Mouse (Mus musculus) forebrain, embryonic 11.5 days (tissue): ENCODE measurements at regions not wholly inside any gene's neighbourhood (a gene's known extent, or its start where the extent isn't known, plus 50 kb on each side); places are given as distances from the start of the nearest gene placed in this dataset.

ENCODE experiments used
- ATAC-seq: fragments of 200-750 bp; cut with Nextera tagmentation; replicated peaks from 2 replicates; pipeline ENCODE4 v1.8.0; 2017; ENCODE audit warnings: moderate TSS enrichment; ENCODE audit not compliant: low FRiP score
- DNase-seq: peaks from one replicate; pipeline ENCODE4 v3.0.0-alpha.2; 2017; ENCODE audit warnings: low spot score
- H3K27ac ChIP-seq: fragments of 300-500 bp; sonication (generic); 2 replicates; pipeline ENCODE4 v1.5.1; 2014; ENCODE audit warnings: low read depth, low read length
- H3K27me3 ChIP-seq: fragments of 300-500 bp; sonication (generic); 2 replicates; pipeline ENCODE4 v1.6.1; 2014; ENCODE audit warnings: mild to moderate bottlenecking, low read length, mixed read lengths; ENCODE audit not compliant: control insufficient read depth, insufficient read depth
- H3K36me3 ChIP-seq: fragments of 300-500 bp; sonication (generic); 2 replicates; pipeline ENCODE4 v1.6.1; 2014; ENCODE audit warnings: mild to moderate bottlenecking, low read length, moderate library complexity, mixed read lengths; ENCODE audit not compliant: control insufficient read depth, insufficient read depth
- H3K4me1 ChIP-seq: fragments of 300-500 bp; sonication (generic); replicated peaks from 2 replicates; pipeline ENCODE4 v1.6.1; 2014; ENCODE audit warnings: low read length, mixed read lengths; ENCODE audit not compliant: control insufficient read depth, insufficient read depth
- H3K4me2 ChIP-seq: fragments of 300-500 bp; sonication (generic); 2 replicates; pipeline ENCODE4 v1.6.1; 2014; ENCODE audit warnings: low read depth, mild to moderate bottlenecking, low read length, moderate library complexity, mixed read lengths; ENCODE audit not compliant: severe bottlenecking
- H3K4me3 ChIP-seq: fragments of 300-500 bp; sonication (generic); 2 replicates; pipeline ENCODE4 v1.5.1; 2014; ENCODE audit warnings: low read depth, low read length
- H3K9ac ChIP-seq: fragments of 300-500 bp; sonication (generic); 2 replicates; pipeline ENCODE4 v1.6.1; 2014; ENCODE audit warnings: low read length
- H3K9me3 ChIP-seq: fragments of 300-500 bp; sonication (generic); 2 replicates; pipeline ENCODE4 v1.6.1; 2016; ENCODE audit warnings: low read length, mixed read lengths; ENCODE audit not compliant: control insufficient read depth
- WGBS: fragments of 180-500 bp; shearing (Covaris S2); extraction: QIAGEN DNeasy Blood & Tissue Kit; methylation state at CpG from one replicate; pipeline ENCODE4 v1.1.7; 2014; 5-methylcytosine and 5-hydroxymethylcytosine counted together

DNA sequence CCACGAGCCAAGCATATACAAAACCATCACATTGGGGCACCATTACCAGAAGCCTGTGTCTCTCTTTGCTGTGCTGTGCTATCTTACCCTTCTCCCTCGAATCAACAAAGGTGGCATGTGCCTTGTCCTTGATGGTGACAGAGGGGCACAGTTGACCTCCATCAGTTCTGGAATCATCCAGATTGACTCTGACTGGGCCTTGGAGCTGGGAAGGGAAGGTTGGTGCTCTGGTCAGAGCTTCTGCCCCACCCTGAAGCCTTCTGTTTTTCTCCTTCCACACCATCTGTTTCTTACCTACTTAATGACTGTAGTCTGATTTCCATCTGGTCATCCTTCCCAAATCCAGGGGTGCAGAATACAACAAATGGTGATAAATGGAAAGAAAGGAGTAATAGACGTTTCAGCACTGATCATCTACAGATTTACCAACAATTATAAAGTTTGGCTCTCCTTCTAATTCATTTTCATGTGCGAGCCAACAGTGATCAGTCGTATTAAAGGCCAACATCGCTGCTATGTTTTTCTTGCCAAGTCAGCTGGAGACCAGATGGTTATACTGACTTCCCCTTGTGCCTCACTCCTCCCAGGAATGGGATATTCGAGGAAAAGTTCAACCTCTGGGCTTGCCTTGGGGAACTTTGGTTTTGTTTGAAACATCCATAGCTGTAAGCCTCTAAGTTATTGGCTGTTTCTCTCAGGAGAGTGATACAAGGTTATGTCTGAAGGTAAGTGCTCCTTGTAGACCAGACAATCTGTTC, 55.1 kb upstream of the Kcnj15 start:
- Histone ChIP-seq H3K9ac (no peak overlapping the region), H3K27me3 (no peaks in the 10 kb centered on the region), H3K4me3 (no peak overlapping the region), H3K4me2 (no peak overlapping the region), H3K9me3 (no peaks in the 10 kb centered on the region), H3K27ac (no peak overlapping the region), H3K36me3 (no peaks in the 10 kb centered on the region), H3K4me1 (no peaks in the 10 kb centered on the region)
- WGBS: 79% methylated on average over 7 of the region's 7 CpGs
- DNase-seq (no peak), ATAC-seq (no peak)

DNA sequence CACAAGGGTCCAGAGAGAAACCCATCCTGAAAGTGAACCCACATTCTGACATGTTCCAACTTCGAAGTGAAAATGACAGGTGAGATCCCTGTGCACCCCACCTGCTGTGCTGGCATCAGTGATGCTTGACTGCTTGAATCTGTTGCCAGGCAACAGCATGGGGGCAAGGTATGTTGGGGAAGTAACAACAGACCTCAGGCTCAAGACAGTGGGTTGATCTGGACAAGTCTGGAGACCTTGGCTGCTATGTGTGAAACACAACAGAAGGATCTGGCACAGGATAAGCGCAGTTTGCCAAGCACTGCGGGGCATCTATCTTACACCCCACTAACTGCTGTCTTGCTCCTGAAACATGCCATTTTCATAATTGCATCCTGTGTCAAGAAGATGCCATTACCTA, 54.3 kb upstream of the Kcnj15 start:
- Histone ChIP-seq H3K36me3 (no peaks in the 10 kb centered on the region), H3K9me3 (no peaks in the 10 kb centered on the region), H3K9ac (no peak overlapping the region), H3K4me3 (no peak overlapping the region), H3K27ac (no peak overlapping the region), H3K4me2 (no peak overlapping the region), H3K27me3 (no peaks in the 10 kb centered on the region), H3K4me1 (no peaks in the 10 kb centered on the region)
- WGBS: 88% methylated on average over 3 of the region's 3 CpGs
- ATAC-seq (no peak), DNase-seq (no peak)

DNA sequence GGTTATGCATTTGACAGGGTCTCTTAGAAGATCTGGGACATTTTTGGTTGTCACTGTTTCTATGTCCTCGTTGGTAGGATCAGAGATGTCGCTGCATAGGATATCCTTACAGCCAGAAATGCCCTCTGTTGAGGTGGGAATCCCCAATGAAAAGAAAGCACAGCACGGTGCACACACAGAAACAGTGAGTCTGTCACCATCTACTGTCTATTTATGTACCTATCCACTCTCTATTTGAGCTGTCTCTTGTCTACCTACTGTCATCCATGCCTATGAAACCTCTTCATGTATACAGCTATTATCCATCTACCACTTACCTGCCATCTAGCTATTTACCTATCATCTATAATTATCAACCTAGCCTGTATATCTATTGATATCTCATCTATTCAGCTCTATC, 53.6 kb upstream of the Kcnj15 start:
- Histone ChIP-seq H3K9me3 (no peaks in the 10 kb centered on the region), H3K4me3 (no peak overlapping the region), H3K9ac (no peak overlapping the region), H3K27ac (no peak overlapping the region), H3K36me3 (no peaks in the 10 kb centered on the region), H3K27me3 (no peaks in the 10 kb centered on the region), H3K4me2 (no peak overlapping the region), H3K4me1 (no peaks in the 10 kb centered on the region)
- no peak for ATAC-seq
- 87% methylated on average over 3 of the region's 3 CpGs for WGBS
- no peak for DNase-seq

DNA sequence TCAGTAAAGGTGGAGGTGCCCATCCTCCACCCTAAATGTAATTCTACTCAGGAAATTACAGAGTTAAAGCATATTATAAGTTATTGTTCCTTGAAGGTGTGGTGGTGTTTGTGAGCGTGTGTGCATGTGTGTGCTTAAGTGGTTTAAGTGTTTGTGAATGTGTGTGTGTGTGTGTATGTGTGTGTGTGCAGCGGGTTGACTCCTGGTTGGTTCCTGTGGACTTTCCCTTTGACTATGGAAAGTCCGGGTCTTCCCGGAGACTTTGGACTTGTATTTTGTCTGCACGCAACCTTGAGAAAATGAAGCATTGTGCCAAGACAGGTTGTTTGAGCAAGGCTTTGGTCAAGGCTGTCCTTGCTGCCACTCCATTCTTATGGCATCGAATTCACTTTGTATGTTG, 52.9 kb upstream of the Kcnj15 start:
- Histone ChIP-seq H3K9ac (no peak overlapping the region), H3K4me3 (no peak overlapping the region), H3K4me2 (no peak overlapping the region), H3K4me1 (no peaks in the 10 kb centered on the region), H3K27ac (no peak overlapping the region), H3K27me3 (no peaks in the 10 kb centered on the region), H3K9me3 (no peaks in the 10 kb centered on the region), H3K36me3 (no peaks in the 10 kb centered on the region)
- DNase-seq (no peak), ATAC-seq (no peak)
- 95% methylated on average over 6 of the region's 6 CpGs for WGBS

DNA sequence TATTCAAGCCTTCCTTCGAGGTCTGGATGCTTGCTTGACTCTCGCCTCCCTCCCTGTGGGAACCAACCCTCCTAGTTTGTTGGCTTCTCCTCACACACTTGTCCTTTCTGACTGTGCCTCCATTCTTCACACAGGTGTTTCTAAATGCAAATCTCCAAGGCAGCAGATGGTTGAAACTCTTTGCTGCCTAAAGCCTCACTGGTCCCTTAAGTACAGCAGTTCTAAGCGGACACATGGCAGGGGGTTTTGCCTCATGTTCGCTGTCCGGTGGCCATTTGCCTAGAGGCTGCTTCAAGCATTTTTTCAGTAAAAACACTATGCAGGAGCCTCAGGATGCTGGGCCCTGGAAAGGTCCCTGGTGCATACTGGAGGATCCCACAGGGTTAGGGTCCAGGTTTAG, 50.9 kb upstream of the Kcnj15 start:
- H3K27me3 ChIP-seq: no peaks in the 10 kb centered on the region
- H3K4me1 ChIP-seq: no peaks in the 10 kb centered on the region
- H3K9ac ChIP-seq: no peak overlapping the region
- 92% methylated on average over 5 of the region's 5 CpGs for WGBS
- H3K9me3 ChIP-seq: no peaks in the 10 kb centered on the region
- no peak overlapping the region for H3K27ac ChIP-seq
- ATAC-seq (no peak), DNase-seq (no peak)
- H3K4me2 ChIP-seq: no peak overlapping the region
- no peak overlapping the region for H3K4me3 ChIP-seq
- H3K36me3 ChIP-seq: no peaks in the 10 kb centered on the region

DNA sequence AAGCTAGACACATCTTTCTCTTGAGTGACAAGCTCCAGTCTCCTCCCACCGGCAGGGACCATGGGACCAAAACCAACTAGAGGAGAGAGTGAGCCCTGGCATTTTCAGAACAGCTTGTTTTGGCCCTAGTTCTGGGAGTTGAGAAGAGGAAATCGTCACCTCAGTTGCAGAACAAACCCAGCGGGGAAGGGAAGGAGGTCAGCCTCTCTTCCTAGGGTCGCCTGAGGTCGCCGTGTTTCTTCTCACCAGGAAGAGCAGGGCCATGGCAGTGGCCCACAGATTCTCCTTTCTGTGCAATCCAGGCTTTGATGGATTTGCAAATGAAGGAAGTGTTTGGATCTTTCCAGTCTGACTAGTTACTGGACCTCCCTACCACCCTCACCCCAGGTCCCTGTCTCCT, 49.8 kb upstream of the Kcnj15 start:
- no peak overlapping the region for H3K9ac ChIP-seq
- no peak for DNase-seq
- 85% methylated on average over 6 of the region's 6 CpGs for WGBS
- H3K27ac ChIP-seq: no peak overlapping the region
- ATAC-seq: no peak
- no peaks in the 10 kb centered on the region for H3K36me3 ChIP-seq
- no peak overlapping the region for H3K4me3 ChIP-seq
- no peaks in the 10 kb centered on the region for H3K4me1 ChIP-seq
- no peaks in the 10 kb centered on the region for H3K9me3 ChIP-seq
- H3K27me3 ChIP-seq: no peaks in the 10 kb centered on the region
- H3K4me2 ChIP-seq: no peak overlapping the region
